Mouse (Mus musculus) olfactory bulb, adult 2 months (tissue): ENCODE results near the gene Mreg. TPM values are rescaled to one million over a fixed set of nuclear protein-coding genes. Genes with fewer than 3 reads are reported as not detected.
A peak's percentile ranks its signal among the peaks of the same experiment; 100 is the strongest.

ENCODE experiments used
- H3K27ac ChIP-seq: fragments of 200-500 bp; 2 replicates; pipeline ENCODE4 v1.5.1; 2012; ENCODE audit warnings: low read depth, low read length; ENCODE audit not compliant: insufficient read depth
- H3K4me1 ChIP-seq: fragments of 200-500 bp; 2 replicates; pipeline ENCODE4 v1.6.1; 2012; ENCODE audit warnings: low read length; ENCODE audit not compliant: control insufficient read depth, insufficient read depth
- H3K4me3 ChIP-seq: fragments of 200-500 bp; 2 replicates; pipeline ENCODE4 v1.5.1; 2012; ENCODE audit warnings: mild to moderate bottlenecking, low read depth, low read length, moderate library complexity; ENCODE audit not compliant: insufficient read depth
- CTCF ChIP-seq: fragments of 200-500 bp; IDR thresholded peaks from 2 replicates; pipeline ENCODE4 v1.5.1; 2012; ENCODE audit warnings: low read depth, mild to moderate bottlenecking, low read length, moderate library complexity; ENCODE audit not compliant: insufficient read depth
- POLR2A ChIP-seq: fragments of 200-500 bp; IDR thresholded peaks from 2 replicates; pipeline ENCODE4 v1.6.1; 2012; ENCODE audit warnings: mild to moderate bottlenecking, low read depth, low read length, moderate library complexity; ENCODE audit not compliant: insufficient read depth
- WGBS: fragments of 180-500 bp; shearing (Covaris S2); methylation state at CpG from one replicate; pipeline ENCODE4 v1.1.7; 2018; 5-methylcytosine and 5-hydroxymethylcytosine counted together
- polyA plus RNA-seq: library from polyadenylated mRNA; stranded (reverse); fragments of >200 nt; gene quantifications from 2 replicates; pipeline ENCODE4 v1.2.4, GENCODE M21; 2012; ENCODE audit warnings: low replicate concordance; ENCODE audit not compliant: missing spikeins, insufficient read depth, insufficient read length

The Mreg gene
- polyA plus RNA-seq, 1 experiment: not detected

- no peak overlapping the region for H3K27ac ChIP-seq
- TF ChIP-seq POLR2A (no peak), CTCF (no peak)
- H3K4me3 ChIP-seq: no peak overlapping the region
- 98% methylated on average over 5 of the region's 5 CpGs for WGBS
- no peaks in the 10 kb centered on the region for H3K4me1 ChIP-seq
These were observed 45.7 kb downstream of the Mreg start for GRCm38 (mm10) chr1:72166468-72166814.

DNA sequence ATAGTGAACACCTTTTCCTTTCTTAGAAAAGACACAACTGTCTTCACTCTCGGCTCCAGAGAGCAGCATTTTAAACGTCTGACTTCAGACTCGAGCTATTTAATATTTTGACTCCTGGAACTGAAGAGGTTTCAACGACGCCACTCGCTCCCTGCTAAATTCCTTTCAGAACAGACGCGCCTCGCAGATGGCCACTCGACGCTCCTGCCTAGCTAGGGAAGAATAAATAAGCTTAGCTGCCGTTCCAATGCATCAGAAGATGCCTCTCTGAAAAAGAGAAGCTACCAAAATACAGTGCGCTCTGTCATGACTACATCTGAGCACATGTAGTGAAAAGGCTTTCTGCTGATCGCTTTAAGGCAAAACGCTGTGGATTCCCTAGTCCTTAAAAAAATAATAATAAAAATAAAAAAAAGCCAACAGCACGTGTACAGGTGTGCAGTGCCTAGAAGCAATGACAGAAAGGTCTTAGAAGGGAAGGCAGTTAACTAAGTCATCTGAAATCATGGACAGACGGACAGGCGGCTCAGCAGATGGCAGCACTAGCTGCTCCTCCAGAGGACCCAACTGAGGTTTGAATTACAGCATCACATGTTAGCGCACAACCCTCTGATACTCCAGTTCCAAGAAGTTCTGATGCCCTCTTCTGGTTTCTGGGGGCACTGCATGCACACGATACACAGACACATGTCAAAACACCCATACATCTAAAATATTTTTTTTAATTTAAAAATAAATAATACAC, 46.2 kb downstream of the Mreg start:
- H3K27ac ChIP-seq: no peak overlapping the region
- H3K4me3 ChIP-seq: no peak overlapping the region
- 92% methylated on average over 20 of the region's 20 CpGs for WGBS
- H3K4me1 ChIP-seq: no peaks in the 10 kb centered on the region
- TF ChIP-seq POLR2A (no peak), CTCF (no peak)

DNA sequence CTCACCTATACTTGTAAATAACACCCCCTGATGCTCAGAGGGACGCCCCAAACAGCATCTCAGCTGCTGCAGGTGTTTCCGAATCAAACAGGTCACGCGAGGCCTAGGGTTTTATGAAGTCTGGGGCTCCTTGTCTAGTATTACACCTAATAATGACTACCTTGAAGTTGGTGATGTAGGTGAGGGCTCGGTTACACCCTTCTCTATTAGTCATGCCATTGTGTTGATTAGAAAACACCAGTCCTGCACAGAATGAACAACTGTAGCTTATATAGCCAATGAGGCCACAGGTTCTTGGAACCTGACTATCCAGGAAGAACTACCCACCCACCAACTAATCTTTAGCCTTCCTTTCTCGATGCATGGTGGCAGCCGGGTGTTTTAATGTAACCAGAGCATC, 51.8 kb downstream of the Mreg start:
- TF ChIP-seq CTCF (no peak), POLR2A (no peak)
- Histone ChIP-seq H3K4me3 (no peak overlapping the region), H3K4me1 (no peaks in the 10 kb centered on the region), H3K27ac (no peak overlapping the region)
- 96% methylated on average over 7 of the region's 7 CpGs for WGBS

DNA sequence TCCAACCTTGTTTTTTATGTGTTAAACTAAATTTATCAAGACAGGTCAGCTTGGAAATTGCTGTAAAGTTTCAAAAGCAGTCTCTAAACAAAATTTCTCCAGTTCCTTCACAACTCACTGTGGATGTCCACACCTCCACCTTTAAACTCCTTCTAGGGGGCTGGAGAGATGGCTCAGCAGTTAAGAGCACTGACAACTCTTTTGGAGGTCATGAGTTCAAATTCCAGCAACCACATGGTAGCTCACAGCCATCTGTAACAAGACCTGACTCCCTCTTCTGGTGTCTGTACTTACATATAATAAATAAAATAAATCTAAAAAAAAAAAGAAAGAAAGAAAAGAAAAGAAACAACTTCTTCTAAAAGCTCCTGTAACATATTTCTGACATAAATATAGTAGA, 67.1 kb downstream of the Mreg start:
- Histone ChIP-seq H3K27ac (no peak overlapping the region), H3K4me1 (peaks cover 3% of the 10 kb centered on the region; the same call in 1 of the 2 replicates), H3K4me3 (no peak overlapping the region)
- TF ChIP-seq CTCF: no peak
- no peak for TF ChIP-seq POLR2A

- H3K27ac ChIP-seq: no peak overlapping the region
- H3K4me1 ChIP-seq: peaks cover 3% of the 10 kb centered on the region; the same call in 1 of the 2 replicates
- 92% methylated on average over 4 of the region's 4 CpGs for WGBS
- no peak for TF ChIP-seq POLR2A
- TF ChIP-seq CTCF: no peak
- H3K4me3 ChIP-seq: no peak overlapping the region
These were observed 67.7 kb downstream of the Mreg start for GRCm38 (mm10) chr1:72144426-72144825.

- WGBS: 3% methylated on average over 11 of the region's 11 CpGs
- Histone ChIP-seq H3K27ac (no peak overlapping the region), H3K4me1 (peaks cover 3% of the 10 kb centered on the region; the same call in 1 of the 2 replicates), H3K4me3 (peak overlapping the region; percentile 7; the same call in 1 of the 2 replicates)
- TF ChIP-seq CTCF (peak; percentile 65), POLR2A (no peak)
These were observed 70.1 kb downstream of the Mreg start for GRCm38 (mm10) chr1:72141893-72142480.

DNA sequence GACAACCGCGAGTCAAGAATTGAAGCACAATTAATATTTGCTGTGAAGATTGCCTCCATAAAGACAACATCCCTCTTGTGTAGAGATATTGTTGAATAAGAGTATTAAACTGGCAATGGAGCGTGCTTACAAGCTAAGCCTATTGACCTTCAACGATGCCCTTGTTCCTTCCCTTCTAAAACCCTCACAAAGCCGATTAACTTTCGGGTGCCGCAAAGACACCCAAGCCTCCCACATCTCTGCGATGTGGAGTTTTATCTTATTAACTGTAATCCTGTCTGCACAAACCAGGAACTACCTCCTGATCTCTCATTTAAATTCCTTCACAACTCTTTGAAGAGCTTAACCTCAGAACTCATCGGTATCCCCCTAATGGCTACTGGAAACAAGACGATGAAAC, 76.0 kb downstream of the Mreg start:
- no peaks in the 10 kb centered on the region for H3K4me1 ChIP-seq
- H3K27ac ChIP-seq: no peak overlapping the region
- 96% methylated on average over 10 of the region's 10 CpGs for WGBS
- TF ChIP-seq POLR2A: no peak
- no peak for TF ChIP-seq CTCF
- H3K4me3 ChIP-seq: no peak overlapping the region

- Histone ChIP-seq H3K4me3 (no peak overlapping the region), H3K4me1 (no peaks in the 10 kb centered on the region), H3K27ac (no peak overlapping the region)
- WGBS: 67% methylated on average over 1 of the region's 1 CpGs
- TF ChIP-seq CTCF: no peak
- TF ChIP-seq POLR2A: no peak
These were observed 77.6 kb downstream of the Mreg start for GRCm38 (mm10) chr1:72134534-72134933.

DNA sequence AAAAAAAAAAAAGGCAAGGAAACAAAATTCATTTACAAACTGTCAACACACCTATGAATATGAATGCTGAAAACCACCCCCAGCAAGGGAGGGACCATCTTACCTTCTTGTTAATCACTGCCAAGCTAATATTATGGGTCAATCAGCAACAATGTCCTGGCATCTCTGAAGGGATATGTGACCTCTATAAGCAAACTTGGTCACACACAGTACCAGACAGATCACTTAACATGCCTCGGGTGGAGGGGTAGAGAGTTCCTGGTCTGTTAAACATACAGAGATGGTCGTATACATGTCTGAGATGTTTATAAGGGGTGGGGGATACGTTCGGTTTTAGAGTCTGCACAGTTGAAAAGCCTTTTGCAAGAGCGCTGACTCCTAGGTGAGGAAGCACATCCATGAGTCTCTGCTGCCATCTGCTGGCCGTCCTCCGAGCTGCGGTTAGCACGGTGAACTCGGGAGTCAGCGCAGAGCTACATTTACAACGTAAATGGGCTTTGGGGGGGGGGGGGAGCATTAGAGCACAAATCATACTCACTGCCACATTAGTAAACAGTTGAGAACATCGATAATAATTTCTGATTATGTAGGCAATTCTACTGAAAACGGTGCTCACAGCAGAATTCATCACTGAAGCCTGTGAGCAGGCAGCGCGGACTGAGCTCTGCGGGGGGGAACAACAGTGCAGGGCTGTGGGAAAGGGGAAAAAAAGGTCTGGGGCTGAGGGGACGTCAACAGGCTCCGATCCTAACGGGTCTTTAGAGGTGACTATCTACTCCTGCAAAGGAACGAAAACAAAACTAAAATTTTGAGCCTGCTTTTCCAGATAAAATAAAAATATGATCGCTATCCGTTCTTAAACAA, 88.4 kb downstream of the Mreg start:
- Histone ChIP-seq H3K27ac (no peak overlapping the region), H3K4me3 (peak overlapping the region; percentile 21; the same call in 1 of the 2 replicates), H3K4me1 (no peaks in the 10 kb centered on the region)
- peak; percentile 93 for TF ChIP-seq CTCF
- TF ChIP-seq POLR2A: no peak
- WGBS: 18% methylated on average over 23 of the region's 23 CpGs
